Mouse (Mus musculus) cerebellum, adult 2 months (tissue): ENCODE results near the gene Socs4. TPM values are rescaled to one million over a fixed set of nuclear protein-coding genes. Genes with fewer than 3 reads are reported as not detected.

ENCODE experiments used
- DNase-seq, 2 experiments: peaks; one replicate each; pipeline ENCODE4 v3.0.0; 2021
- H3K27ac ChIP-seq: fragments of 200-500 bp; 2 replicates; pipeline ENCODE4 v1.5.1; 2012; ENCODE audit warnings: low read length, control low read depth, inconsistent platforms; ENCODE audit not compliant: insufficient read depth
- H3K27me3 ChIP-seq: fragments of 200-500 bp; 2 replicates; pipeline ENCODE4 v1.6.1; 2012; ENCODE audit warnings: inconsistent platforms, mild to moderate bottlenecking, low read length, moderate library complexity; ENCODE audit not compliant: control insufficient read depth, insufficient read depth
- H3K4me1 ChIP-seq: fragments of 200-500 bp; 2 replicates; pipeline ENCODE4 v1.6.1; 2011; ENCODE audit warnings: low read length; ENCODE audit not compliant: control insufficient read depth, insufficient read depth
- H3K4me3 ChIP-seq: fragments of 200-500 bp; replicated peaks from 2 replicates; pipeline ENCODE3; 2011; ENCODE audit warnings: mild to moderate bottlenecking, low read depth, low read length, control low read depth; ENCODE audit not compliant: insufficient read depth
- CTCF ChIP-seq: fragments of 200-500 bp; IDR thresholded peaks from 2 replicates; pipeline ENCODE4 v1.5.1; 2011; ENCODE audit warnings: low read depth, mild to moderate bottlenecking, control low read depth, low read length, moderate library complexity, borderline replicate concordance; ENCODE audit not compliant: insufficient read depth
- POLR2A ChIP-seq: fragments of 200-500 bp; IDR thresholded peaks from 2 replicates; pipeline ENCODE4 v1.6.1; 2011; ENCODE audit warnings: low read length, control low read depth, borderline replicate concordance; ENCODE audit not compliant: insufficient read depth
- WGBS: fragments of 180-500 bp; shearing (Covaris S2); methylation state at CpG from one replicate; pipeline ENCODE4 v1.1.7; 2018; 5-methylcytosine and 5-hydroxymethylcytosine counted together
- polyA plus RNA-seq: library from polyadenylated mRNA; depleted of rRNA; stranded (reverse); fragments of >200 nt; gene quantifications from 2 replicates; pipeline ENCODE4 v1.2.3, GENCODE M21; 2012; rRNA removed

Socs4 gene
- polyA plus RNA-seq, 1 experiment, result 5.9 TPM

- Histone ChIP-seq H3K27ac (no peak overlapping the region), H3K4me3 (no peak overlapping the region), H3K27me3 (no peaks in the 10 kb centered on the region), H3K4me1 (no peaks in the 10 kb centered on the region)
- no peak for TF ChIP-seq POLR2A
- no peak for TF ChIP-seq CTCF
- no peak for DNase-seq
- 76% methylated on average over 5 of the region's 5 CpGs for WGBS
Measured at GRCm38 (mm10) chr14:47331920-47332319, 55.2 kb downstream of the Socs4 start.

- WGBS, result 85% methylated on average over 4 of the region's 4 CpGs
- Histone ChIP-seq H3K27ac (no peak overlapping the region), H3K4me3 (no peak overlapping the region), H3K4me1 (no peaks in the 10 kb centered on the region), H3K27me3 (no peaks in the 10 kb centered on the region)
- peak; percentile 21 to 46 for DNase-seq
- peak; percentile 70 for TF ChIP-seq CTCF
- TF ChIP-seq POLR2A, result no peak
Measured at GRCm38 (mm10) chr14:47334819-47335218, 58.1 kb downstream of the Socs4 start.

GRCm38 (mm10) chr14:47335300-47335699, 58.6 kb downstream of the Socs4 start:
- no peak overlapping the region for H3K27ac ChIP-seq
- H3K27me3 ChIP-seq, result no peaks in the 10 kb centered on the region
- WGBS, result 77% methylated on average over 3 of the region's 3 CpGs
- no peaks in the 10 kb centered on the region for H3K4me1 ChIP-seq
- no peak overlapping the region for H3K4me3 ChIP-seq
- DNase-seq, result no peak
- TF ChIP-seq POLR2A (no peak), CTCF (no peak)

- no peak overlapping the region for H3K27ac ChIP-seq
- no peak overlapping the region for H3K4me3 ChIP-seq
- no peaks in the 10 kb centered on the region for H3K27me3 ChIP-seq
- peak in 1 of 2 experiments; percentile 10 for DNase-seq
- TF ChIP-seq POLR2A (no peak), CTCF (no peak)
- peaks cover 6% of the 10 kb centered on the region for H3K4me1 ChIP-seq
- 36% methylated on average over 10 of the region's 10 CpGs for WGBS
Measured at GRCm38 (mm10) chr14:47340231-47340925, 63.6 kb downstream of the Socs4 start.

GRCm38 (mm10) chr14:47341811-47342291, 65.1 kb downstream of the Socs4 start:
- no peak overlapping the region for H3K27ac ChIP-seq
- no peaks in the 10 kb centered on the region for H3K27me3 ChIP-seq
- TF ChIP-seq CTCF (no peak), POLR2A (no peak)
- DNase-seq, result no peak
- no peak overlapping the region for H3K4me3 ChIP-seq
- 79% methylated on average over 4 of the region's 4 CpGs for WGBS
- H3K4me1 ChIP-seq, result peaks cover 6% of the 10 kb centered on the region

Other genes with a start within 250 kb of the Socs4 start
- 2.8 and 2.9 TPM in 2 replicates for gene Gch1, start 87.5 kb upstream of the Socs4 start, polyA plus RNA-seq
- 6.8 and 7.9 TPM in 2 replicates for gene Wdhd1, start 74 bp upstream of the Socs4 start, polyA plus RNA-seq
- 23.0 and 23.4 TPM in 2 replicates for gene Mapk1ip1l, start 21.3 kb downstream of the Socs4 start, polyA plus RNA-seq
- gene Lgals3, start 90.8 kb downstream of the Socs4 start, polyA plus RNA-seq, result 3.7 and 4.7 TPM in 2 replicates
- gene Dlgap5, start 141.5 kb downstream of the Socs4 start, polyA plus RNA-seq, result 0.22 and 0.31 TPM in 2 replicates
- 30.7 and 30.8 TPM in 2 replicates for gene Fbxo34, start 173.5 kb downstream of the Socs4 start, polyA plus RNA-seq